Comparison of ENCODE assay signal across 10 mouse cellular contexts in genomic region chr13:20354604-20354999, GRCm38 (mm10).
DNase-seq lines count a peak whose midpoint lies in the region; ATAC-seq and TF ChIP-seq lines count a peak whose summit lies in the region.
"Had no signal": no experiment of that assay in that cellular context is flagged by ENCODE, and none has a peak within 500 bp of the region (broad histone marks: within the 10 kb centered on the region; RNA-seq: fewer than 3 reads in every experiment).

No protein-coding gene starts in this region.

- WGBS in forebrain, embryonic 13.5 days, result 8% methylated on average over 5 of the region's 5 CpGs
- 28% methylated on average over 5 of the region's 5 CpGs for WGBS in midbrain, embryonic 14.5 days
- 71% methylated on average over 5 of the region's 5 CpGs for WGBS in lung, adult 2 months

- H3K36me3 ChIP-seq in forebrain, embryonic 13.5 days (ENCODE audit: poor library complexity, severe bottlenecking), result no peaks in the 10 kb centered on the region
- no peaks in the 10 kb centered on the region for H3K36me3 ChIP-seq in midbrain, embryonic 14.5 days (ENCODE audit: control insufficient read depth, insufficient read depth, low read length)

- no peak for TF ChIP-seq POLR2A in lung, adult 2 months (IDR thresholded peaks at IDR 0.05; ENCODE audit: borderline replicate concordance, extremely low read depth, low read depth, low read length)

- H3K4me3 ChIP-seq in forebrain, embryonic 13.5 days, result no peak overlapping the region
- no peak overlapping the region for H3K4me3 ChIP-seq in midbrain, embryonic 14.5 days (replicated peaks; ENCODE audit: low read depth, low read length)
- H3K4me3 ChIP-seq in lung, adult 2 months (replicated peaks; ENCODE audit: extremely low read depth, low read depth, low read length), result no peak overlapping the region

- peak; percentile 91 for ATAC-seq in forebrain, embryonic 13.5 days
- ATAC-seq in midbrain, embryonic 14.5 days (ENCODE audit: low FRiP score, low TSS enrichment), result peak; percentile 89

- TF ChIP-seq CTCF in lung, adult 2 months (IDR thresholded peaks at IDR 0.05; ENCODE audit: insufficient read depth, low read length), result no peak

- H3K4me2 ChIP-seq in forebrain, embryonic 13.5 days, result peak overlapping the region; percentile 39
- peak overlapping the region; percentile 23; the same call in 1 of the 2 replicates for H3K4me2 ChIP-seq in midbrain, embryonic 14.5 days (ENCODE audit: low read length)

- no peaks in the 10 kb centered on the region for H3K27me3 ChIP-seq in forebrain, embryonic 13.5 days
- no peaks in the 10 kb centered on the region for H3K27me3 ChIP-seq in midbrain, embryonic 14.5 days (ENCODE audit: control insufficient read depth, insufficient read depth, low read length)

- peaks cover 30% of the 10 kb centered on the region for H3K4me1 ChIP-seq in forebrain, embryonic 13.5 days
- H3K4me1 ChIP-seq in midbrain, embryonic 14.5 days (ENCODE audit: control insufficient read depth, insufficient read depth, low read length), result peaks cover 18% of the 10 kb centered on the region
- H3K4me1 ChIP-seq in lung, adult 2 months (ENCODE audit: control insufficient read depth, insufficient read depth, low read length), result no peaks in the 10 kb centered on the region

- intact Hi-C loops in heart, postnatal 36 days (cut with DNase I), result no loop called here

- no peaks in the 10 kb centered on the region for H3K9me3 ChIP-seq in forebrain, embryonic 13.5 days (replicated peaks)
- H3K9me3 ChIP-seq in midbrain, embryonic 14.5 days (ENCODE audit: control insufficient read depth, low read length), result no peaks in the 10 kb centered on the region

- no peak overlapping the region for H3K9ac ChIP-seq in forebrain, embryonic 13.5 days
- H3K9ac ChIP-seq in midbrain, embryonic 14.5 days (replicated peaks; ENCODE audit: low read length), result no peak overlapping the region

- H3K27ac ChIP-seq in forebrain, embryonic 13.5 days, result peak overlapping the region; percentile 90
- peak overlapping the region; percentile 77 for H3K27ac ChIP-seq in midbrain, embryonic 14.5 days (replicated peaks; ENCODE audit: low read depth, low read length)

- peak; percentile 24 to 25 for DNase-seq in heart, adult 9 months (ENCODE audit: low spot score in 2 of 2)
- DNase-seq in heart, postnatal 36 days, result no peak
- peak; percentile 17 for DNase-seq in ZHBTc4 (ENCODE audit: low read depth, low spot score)
- DNase-seq in midbrain, embryonic 14.5 days, result peak; percentile 83
- DNase-seq in embryo, embryonic 10 days (ENCODE audit: low spot score), result no peak
- DNase-seq in lung, adult 2 months, result no peak
- no peak for DNase-seq in spleen, adult 18-20 months
- DNase-seq: cerebellum, adult 9-11 months; liver had no signal

Comparison
In these comparisons a context has a peak if more than half of its experiments do, and no peak if none do; other contexts are left out.
1. DNase-seq: peak in heart, adult 9 months (2 of 2), ZHBTc4 (single experiment) and midbrain, embryonic 14.5 days (single experiment); none in heart, postnatal 36 days (0 of 2), embryo, embryonic 10 days (single experiment), lung, adult 2 months (single experiment) and spleen, adult 18-20 months (0 of 2).